ENCODE assay signal across 1 mouse cellular context in the genomic region with DNA sequence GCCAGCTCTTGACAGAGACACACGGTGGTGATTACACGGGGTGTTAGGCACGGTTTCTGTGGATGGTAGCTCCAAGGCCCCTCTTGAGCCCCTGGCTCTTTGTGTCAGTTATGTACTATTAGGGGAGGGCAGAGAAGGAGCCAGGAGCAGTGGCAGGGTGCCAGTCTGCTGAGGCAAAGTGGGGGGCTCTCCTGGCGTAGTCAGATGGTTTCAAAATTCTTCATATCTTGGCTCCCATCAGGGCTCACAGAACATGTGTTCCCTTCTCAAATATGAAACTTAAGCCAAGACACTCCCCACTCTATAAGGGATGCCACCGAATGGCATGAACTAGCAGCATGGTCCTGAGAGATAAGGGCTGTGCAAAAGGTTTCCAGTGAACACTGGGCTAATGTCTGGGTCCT.
TF ChIP-seq lines count a peak whose summit lies in the region.

No protein-coding gene starts in this region.

TF ChIP-seq in MEL, 35 proteins besides CTCF, POLR2A, EP300 and RAD21 (continued from another document):
- peak; percentile 62 for TF ChIP-seq SIN3A (IDR thresholded peaks at IDR 0.05; ENCODE audit: low read length)
- peak; percentile 91 for TF ChIP-seq TCF12 (IDR thresholded peaks at IDR 0.05; ENCODE audit: low read depth, low read length)
- no peak for TF ChIP-seq POLR2AphosphoS2 (IDR thresholded peaks at IDR 0.05; ENCODE audit: low read length)
- TF ChIP-seq MXI1 (IDR thresholded peaks at IDR 0.05; ENCODE audit: low read depth, low read length): peak; percentile 70; the same call in 1 of the 2 replicates
- TF ChIP-seq NELFE (IDR thresholded peaks at IDR 0.05; ENCODE audit: low read depth, low read length): no peak
- no peak for TF ChIP-seq ZMIZ1 (IDR thresholded peaks at IDR 0.05; ENCODE audit: low read depth, low read length)
- no peak for TF ChIP-seq KAT2A (conservative IDR thresholded peaks at IDR 0.05; ENCODE audit: low read depth, low read length)
- no peak for TF ChIP-seq MAFK (IDR thresholded peaks at IDR 0.05; ENCODE audit: borderline replicate concordance, low read depth, low read length)
- TF ChIP-seq TBP (IDR thresholded peaks at IDR 0.05; ENCODE audit: low read depth, low read length): peak; percentile 41; the same call in 1 of the 2 replicates
- no peak for TF ChIP-seq MYB (IDR thresholded peaks at IDR 0.05; ENCODE audit: low read depth, low read length)
- no peak for TF ChIP-seq ZNF384 (IDR thresholded peaks at IDR 0.05; ENCODE audit: low read depth, low read length)
- TF ChIP-seq ZC3H11A (IDR thresholded peaks at IDR 0.05; ENCODE audit: low read depth, low read length): no peak; the same call in 1 of the 2 replicates
- no peak for TF ChIP-seq CHD1 (IDR thresholded peaks at IDR 0.05; ENCODE audit: low read depth, low read length)
- peak; percentile 85 for TF ChIP-seq TAL1 (IDR thresholded peaks at IDR 0.05; ENCODE audit: low read length)
- no peak for TF ChIP-seq ZKSCAN1 (IDR thresholded peaks at IDR 0.05; ENCODE audit: low read depth, low read length)
- TF ChIP-seq CHD2 (IDR thresholded peaks at IDR 0.05; ENCODE audit: low read length): no peak
- TF ChIP-seq MEF2A (IDR thresholded peaks at IDR 0.05; ENCODE audit: extremely low read depth, insufficient replicate concordance, low read depth, low read length, poor library complexity, severe bottlenecking): no peak
- peak; percentile 81 for TF ChIP-seq MYC (IDR thresholded peaks at IDR 0.05; ENCODE audit: low read depth, low read length)
